Mouse (Mus musculus) lung, postnatal 4 days (tissue): ENCODE results near the gene Atf5.

Source experiments
- DNase-seq, 2 experiments: peaks; one replicate each; pipeline ENCODE4 v3.0.0; 2021

The Atf5 gene

DNA sequence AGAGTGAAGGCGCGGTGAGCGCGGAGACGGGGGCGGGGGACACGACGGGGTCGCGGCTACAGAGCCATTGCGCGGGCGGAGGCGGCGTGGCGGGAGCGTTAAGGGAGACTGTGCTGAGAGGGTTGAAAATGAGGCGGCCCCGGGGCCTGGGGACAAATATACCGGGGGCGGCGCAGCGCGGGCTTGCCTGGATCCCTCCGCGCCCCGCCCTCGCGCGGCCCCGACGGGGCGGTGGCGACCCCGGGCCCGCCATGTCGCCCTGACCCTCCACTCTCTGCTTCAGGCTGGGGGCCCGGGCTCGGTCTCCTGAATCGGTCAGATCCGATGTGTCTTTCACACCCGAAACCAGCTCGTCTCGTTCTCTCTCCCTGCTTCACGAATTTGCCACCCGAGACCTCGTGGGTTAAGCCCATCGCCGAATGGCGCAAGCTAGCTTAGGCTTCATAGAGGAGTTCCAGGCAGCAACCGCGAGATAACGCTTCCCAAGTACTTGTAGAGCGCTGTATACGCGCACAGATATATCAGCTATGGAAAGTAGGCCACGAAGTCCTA is at the start of gene Atf5:
Atf5 (minus strand) TSS at position 189 of the 552 bp plus-strand sequence.
- DNase-seq, result peak in 1 of 2 experiments; percentile 85

DNA sequence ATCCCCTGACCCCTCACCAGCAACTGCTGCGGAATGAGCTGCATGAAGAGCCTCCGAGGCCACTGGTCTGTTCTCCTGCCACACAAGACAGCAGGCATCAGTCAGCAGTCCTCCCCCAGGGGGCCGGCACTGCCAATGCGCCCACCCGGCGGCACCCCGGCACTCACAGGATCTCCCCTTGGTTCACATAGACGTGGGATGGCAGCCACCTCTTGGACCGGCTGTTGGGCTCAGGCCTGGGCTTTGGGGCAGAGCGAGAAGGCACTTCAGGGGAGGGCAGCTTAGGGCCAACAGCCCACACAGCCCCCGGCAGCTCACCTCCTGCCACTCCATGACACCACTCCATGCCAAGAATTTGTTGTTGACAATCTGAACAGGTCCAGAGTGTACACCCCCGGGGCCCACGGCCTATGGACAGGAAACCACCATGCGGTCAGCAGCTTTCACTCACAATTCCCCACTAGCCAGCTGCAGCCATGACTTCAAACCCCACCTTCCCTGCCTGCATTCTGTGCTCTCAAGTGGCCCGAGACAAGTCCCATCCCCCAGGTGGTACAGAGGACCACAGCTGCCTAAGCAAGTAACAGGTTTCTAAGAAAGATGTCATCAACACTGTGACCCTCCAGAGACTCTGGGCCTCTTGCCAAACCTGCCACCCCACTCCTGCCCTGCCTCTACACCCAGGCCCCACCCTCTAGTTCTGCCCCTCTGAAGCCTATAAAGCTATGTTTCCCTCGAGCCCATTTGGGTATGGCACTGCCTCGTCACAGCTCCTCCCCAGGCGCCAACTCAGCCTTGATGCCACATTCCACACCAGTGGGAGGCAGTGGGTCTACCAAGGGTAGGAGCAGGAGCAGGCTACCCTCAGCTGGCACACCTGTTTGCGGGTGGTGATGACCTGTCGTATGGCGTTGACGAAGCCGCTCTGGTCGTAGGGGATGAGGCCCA is 48.4 kb upstream of the Atf5 start:
- DNase-seq, result peak; percentile 59 to 74

DNA sequence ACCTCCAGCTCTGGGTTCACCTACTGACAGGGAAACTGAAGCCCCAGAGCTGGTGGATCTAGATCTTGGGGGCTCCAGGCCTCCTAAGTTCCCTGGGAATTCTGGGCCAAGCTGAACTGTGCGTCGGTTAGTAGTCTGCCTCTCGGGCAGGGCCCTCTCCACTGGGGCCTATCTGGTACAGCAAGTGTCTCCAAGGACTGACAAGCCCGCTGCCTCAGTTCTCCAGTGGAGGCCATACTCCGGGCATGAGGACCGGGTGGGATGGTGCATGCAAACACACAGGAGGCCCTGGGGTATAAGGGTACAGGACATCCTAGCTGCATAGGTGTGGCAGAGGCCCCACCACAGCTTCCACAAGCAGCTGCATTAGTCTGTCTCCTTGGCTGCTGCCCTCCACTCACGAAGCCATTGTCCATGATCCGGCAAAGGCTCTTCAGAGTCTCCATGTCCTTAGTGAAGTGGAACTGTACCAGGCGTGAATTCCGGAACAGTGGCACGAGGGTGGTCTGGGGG is 47.6 kb upstream of the Atf5 start:
- DNase-seq, result no peak

DNA sequence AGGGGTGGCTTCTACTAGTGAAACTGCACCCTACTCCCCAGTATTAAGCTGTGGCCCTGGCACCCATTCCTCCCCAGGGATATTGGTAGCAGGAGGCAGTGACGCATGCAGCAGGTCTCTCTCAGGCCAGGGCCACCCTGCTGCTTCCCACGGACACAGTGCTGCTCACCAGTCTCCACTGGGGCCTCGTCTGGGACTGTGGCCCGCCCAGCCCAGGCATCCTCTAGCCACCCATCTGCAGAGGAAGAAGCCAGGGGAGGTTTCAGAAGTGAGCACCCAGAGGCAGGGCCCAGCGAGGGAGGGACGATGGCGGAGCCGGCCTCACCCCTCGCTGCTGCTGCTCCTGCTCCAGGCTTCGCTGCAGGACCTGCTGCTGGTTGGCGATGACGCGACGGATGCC is 46.8 kb upstream of the Atf5 start:
- no peak for DNase-seq

DNA sequence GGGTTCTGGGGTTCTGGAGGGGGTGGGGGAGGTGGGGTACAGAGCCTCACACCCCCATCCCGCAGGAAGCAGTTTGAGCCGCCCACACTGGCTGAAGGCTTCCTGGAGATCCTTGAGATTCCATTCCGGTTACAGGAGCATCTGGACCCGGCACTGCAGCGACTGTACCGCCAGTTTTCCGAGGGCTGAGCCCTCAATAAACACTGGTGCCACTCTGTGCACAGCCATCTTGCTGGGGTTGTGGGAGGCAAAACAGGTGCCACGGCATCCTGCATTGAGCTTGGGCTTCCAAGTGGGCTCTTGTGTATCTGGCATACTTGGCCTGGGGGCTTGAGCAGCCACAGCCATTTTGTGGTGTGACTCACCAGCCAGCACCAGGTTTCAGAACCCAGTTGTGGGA is 46.0 kb upstream of the Atf5 start:
- no peak for DNase-seq

DNA sequence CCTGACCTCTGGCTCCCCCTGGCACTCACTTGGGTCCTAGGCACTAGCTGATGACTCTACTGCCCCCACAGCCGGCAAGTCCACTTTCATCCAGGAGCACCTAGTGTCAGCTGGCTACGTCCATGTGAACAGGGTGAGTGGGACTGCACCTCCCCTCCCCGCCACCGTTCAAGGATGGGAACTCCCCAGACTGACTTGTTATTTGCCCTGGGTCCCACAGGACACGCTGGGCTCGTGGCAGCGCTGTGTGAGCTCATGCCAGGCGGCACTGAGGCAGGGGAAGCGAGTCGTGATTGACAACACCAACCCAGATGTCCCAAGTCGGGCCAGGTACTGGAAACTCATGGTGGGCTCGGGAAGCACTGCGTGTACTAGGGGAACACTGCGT is 45.0 kb upstream of the Atf5 start:
- DNase-seq, result no peak

DNA sequence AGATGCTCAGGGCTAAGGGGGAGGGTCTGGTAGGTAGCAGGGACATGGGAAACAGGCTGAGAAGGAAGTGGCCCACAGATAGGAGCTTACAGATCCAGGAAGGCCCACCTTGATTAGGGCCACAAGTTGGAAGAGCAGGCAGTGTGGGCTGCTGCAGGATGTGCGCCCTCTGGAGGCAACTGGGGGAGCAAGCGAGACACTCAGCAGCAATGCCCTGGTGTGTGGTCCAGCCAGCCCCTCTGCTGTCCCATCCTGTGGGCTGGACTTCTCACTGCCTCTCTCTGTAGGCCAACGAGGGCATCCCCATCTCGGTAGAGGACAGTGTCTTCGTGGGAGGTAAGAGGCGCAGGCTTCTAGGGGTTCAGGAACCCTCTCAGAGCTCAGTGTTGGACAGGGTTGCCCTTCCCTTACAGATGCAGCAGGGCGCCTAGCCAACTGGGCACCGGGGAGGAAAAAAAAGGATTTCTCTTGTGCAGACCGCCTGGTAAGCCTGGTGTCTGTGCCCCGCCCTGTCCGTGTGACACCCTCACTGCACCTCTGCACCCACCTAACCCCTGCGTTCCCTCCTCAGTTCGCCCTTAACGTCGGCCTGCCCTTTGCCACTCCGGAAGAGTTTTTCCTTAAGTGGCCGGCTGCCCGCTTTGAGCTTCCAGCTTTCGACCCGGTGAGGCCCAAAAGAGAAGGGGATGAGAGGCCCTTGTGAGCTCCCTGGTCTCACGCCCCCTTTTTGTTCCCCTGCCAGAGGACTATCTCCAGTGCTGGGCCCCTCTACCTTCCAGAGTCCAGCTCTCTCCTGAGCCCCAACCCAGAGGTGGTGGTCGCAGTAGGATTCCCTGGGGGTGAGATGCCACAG is 44.3 kb upstream of the Atf5 start:
- peak; percentile 82 to 83 for DNase-seq

DNA sequence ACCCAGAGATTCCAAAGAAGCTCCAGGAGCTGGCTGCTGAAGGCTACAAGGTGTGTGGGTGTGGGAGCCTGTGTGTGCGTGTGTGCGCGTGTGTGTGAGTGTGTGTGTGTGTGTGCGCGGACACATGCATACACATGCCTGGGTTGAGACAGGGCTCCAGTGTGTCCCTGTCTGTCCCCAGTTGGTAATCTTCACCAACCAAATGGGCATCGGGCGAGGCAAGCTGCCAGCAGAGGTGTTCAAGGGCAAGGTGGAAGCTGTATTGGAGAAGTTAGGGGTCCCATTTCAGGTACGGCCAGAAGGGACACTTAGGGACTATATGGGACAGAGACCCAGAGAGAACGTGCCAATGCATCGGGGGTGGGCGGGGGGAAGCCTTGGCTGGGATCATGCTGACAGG is 43.4 kb upstream of the Atf5 start:
- no peak for DNase-seq

DNA sequence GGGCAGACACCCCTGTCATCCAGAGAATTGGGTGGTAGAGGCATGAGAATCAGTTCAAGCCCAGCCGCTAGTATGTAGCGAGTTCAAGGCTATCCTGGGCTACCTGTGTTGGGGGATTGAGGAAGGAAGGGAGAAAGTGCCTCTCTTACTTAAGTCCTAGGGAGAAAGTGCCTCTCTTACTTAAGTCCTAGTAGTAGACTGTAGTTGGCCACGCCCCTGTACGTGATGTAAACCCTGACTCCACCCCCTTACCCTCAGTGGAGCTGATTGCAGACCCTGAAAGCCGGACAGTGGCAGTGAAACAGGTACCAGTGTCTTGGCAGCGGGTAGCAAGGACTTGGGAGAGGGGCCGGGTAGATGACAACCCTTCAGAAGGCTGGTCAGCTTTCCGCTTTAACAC is 41.4 kb upstream of the Atf5 start:
- peak; percentile 57 to 64 for DNase-seq

DNA sequence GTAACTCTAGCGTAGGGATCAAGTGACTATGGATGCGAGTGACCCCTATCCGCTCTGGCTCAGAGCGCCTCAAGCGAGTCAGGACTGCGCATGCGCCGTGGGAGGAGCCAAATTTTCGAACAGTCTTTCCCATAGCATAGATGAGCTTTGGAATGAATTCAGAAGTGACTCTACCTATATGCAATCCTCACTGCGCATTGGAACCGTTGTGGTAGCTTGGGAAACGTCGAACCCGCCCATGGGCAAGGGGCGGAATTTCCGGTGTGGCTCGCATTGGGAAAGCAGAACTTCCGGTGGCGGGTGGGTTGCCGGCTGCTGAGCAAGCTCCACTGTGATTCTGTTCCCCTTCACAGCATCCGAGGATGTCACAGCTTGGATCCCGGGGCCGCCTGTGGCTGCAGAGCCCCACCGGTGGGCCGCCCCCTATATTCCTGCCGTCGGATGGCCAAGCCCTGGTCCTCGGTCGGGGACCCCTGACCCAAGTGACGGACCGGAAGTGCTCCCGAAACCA is 40.6 kb upstream of the Atf5 start, which contains the start of gene Pnkp:
Pnkp (plus strand) TSS at position 98 of the 511 bp plus-strand sequence.
- DNase-seq, result peak; percentile 91 to 92

DNA sequence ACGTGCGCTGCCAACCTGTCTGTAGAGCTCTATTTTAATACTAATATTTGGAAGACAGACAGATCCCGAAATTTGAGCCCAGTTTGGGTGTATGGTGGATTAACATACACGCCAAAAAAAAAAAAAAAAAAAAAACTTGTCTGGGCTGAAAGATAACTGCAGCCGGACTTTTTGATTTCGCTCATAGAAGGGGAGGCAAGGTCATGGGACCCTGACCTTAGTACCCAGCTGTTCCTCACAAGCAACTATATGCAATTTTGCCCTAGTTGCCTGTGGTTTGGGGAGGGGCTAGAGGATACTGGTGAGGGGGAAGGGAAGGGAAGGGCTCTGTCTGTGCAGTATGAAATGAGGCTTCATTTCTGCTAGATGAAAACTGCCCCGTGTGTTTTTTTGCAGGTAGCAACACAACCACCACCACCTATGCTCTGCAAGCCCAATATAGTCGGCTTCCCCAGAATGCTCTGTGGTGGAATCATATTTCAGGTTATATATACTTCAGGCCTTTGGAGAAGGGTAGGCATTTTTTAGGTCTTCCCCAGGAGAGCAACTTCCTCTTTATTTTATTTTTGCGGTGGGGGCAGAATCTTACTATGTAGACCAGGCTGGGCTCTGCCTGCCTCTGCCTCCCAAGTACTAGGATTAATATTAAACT is 39.9 kb upstream of the Atf5 start:
- DNase-seq, result no peak

DNA sequence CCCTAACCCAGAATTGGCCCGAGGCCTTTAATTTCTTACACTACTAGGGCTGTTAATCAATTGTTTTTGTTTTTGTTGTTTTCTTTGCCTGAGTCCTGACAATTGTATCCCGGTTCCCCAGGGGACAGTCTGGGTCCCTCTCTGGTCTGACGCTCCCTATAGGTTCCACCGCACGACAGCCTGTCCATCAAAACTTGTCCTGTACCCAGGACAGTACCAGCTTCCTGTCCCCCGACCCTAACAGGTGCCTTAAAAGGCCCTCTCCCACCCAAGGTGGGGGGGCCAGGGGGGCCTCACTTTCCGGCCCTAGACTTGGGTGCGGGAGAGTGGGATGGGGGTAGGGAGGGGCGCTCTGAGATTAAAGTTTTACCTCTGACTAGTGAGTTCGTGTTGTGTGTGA is 38.6 kb upstream of the Atf5 start:
- DNase-seq, result no peak

DNA sequence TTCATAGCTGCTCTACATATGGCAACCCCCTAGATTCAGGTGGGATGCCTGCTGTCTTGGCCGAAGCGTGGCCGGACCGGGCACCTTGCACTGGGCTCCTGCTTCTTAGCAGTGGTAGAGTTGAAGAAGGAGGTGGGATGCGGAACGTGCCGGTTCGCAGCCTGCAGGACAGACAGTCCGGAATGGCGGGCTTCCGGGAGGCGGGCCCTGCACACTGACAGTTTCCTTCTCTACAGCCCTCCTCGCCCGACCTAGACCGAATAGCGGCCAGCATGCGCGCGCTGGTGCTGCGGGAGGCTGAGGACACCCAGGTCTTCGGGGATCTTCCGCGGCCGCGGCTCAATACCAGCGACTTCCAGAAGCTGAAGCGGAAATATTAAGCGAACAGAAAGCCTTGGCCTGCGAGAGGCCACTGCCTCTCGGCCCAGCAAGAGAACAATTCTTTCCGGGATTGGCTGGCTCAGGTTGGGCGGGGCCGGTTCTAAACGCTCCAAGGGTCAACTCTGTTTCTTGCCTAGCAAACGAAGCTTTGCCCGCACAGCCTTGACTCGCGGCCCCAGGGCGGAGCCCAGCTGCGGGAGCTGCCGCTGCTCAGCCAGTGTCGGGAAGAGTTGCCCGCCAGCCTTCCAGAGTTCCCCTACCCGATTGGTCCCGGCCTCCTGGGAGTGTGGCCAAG is 38.0 kb upstream of the Atf5 start:
- peak; percentile 90 to 95 for DNase-seq

DNA sequence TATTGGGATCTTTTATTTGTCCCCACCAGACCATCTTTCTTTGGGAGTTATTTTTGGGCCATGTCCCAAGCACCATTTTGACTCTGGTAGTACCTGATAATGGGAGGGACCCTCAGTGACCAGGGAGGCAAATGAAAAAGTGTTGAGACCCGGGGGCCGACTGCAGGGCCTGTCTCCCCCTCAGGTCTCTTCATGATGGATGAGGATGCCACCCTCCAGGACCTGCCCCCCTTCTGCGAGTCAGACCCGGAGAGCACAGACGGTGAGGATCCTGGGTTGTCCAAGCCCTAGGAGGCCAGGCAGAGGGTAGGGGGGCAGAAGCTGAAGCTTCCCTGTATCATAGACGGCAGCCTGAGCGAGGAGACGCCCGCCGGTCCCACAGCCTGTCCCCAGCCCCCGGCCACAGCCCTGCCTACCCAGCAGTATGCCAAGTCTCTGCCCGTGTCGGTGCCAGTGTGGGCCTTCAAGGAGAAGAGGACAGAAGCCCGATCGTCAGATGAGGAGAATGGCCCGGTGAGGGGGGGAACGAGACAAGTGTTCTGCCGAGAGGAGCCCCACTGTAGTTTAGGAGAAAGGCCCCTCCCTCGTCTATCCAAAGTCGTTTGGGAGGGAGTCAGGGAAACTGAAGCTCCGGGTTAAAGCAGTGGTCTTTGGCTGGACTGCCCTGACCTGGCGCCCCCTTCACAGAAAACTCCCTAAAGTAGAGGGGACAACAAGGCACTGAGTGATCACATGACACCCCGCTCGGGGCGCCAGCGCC is 37.3 kb upstream of the Atf5 start:
- no peak for DNase-seq

DNA sequence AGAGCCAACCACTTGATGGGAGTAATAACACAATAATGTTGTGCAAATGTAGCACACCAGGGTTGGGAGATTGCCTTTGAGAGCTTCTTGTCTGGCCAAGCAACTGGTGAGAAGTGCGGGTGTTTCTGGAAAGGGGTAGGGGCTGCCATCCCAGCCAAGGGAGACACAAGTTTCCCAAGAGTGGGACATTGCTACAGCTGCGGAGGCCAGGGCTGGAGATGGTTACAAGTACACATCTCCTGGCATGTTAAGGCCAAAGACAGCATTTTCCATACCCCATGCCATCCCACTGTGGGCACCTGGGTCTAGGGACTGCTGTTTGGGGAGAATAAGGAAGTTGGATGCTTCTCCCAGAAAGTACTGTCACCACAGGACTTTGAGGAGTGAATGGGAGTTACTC is 36.6 kb upstream of the Atf5 start:
- no peak for DNase-seq

DNA sequence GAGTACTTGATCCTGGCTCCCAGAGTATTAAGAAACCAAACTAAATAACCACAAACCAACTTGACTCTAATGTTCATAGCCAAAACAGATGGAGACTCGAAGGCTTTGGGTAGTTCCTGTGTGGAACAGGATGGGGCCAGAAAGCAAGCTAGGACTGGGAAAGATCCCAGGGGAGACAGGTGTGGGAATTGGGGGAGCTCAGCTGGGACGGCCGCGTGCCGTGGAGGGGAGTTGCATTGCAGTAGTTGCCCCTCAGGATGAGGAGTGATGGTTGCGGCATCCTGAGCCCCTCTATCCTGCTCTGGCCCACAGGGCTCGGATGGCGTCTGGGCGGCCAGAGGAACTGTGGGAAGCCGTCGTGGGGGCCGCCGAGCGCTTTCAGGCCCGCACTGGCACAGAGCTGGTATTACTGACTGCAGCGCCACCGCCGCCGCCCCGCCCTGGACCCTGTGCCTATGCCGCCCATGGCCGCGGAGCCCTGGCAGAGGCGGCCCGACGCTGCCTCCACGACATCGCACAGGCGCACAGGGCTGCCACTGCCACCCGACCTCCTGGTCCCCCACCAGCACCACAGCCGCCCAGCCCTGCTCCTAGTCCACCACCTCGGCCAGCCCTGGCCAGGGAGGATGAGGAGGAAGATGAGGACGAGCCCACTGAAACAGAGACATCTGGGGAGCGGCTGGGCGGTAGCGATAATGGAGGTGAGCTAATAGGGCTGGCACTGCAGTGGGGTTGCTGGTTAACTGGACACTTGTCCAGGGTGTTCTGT is 36.0 kb upstream of the Atf5 start:
- no peak for DNase-seq

DNA sequence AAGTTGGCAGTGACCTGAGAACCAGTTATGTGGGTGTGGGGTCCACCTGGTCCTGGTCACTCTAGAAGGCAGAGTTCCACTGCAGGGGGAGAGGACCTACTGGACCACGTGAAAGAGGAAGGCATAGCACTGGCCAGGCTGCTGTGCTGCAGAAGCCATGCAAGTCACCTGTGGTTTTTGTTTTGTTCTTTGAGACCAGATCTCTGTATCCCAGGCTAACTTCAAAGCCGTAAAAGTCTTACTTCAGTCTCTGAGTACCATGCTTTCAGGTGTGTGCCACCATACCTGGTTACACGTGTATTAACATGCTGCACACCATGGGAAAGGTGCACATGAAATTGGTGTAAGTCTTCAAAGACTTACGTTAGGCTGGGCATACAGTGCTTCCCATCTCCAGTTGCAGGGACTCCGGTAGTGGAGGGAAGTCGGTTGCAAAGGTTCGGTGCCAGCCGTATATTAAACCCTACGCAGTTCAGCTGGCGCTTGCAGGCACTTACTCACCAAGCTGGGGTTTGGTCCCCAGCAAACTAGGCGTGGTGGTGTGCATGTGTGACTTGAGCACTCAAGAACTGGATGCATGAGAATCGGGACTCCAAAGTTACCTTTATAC is 35.3 kb upstream of the Atf5 start:
- no peak for DNase-seq

DNA sequence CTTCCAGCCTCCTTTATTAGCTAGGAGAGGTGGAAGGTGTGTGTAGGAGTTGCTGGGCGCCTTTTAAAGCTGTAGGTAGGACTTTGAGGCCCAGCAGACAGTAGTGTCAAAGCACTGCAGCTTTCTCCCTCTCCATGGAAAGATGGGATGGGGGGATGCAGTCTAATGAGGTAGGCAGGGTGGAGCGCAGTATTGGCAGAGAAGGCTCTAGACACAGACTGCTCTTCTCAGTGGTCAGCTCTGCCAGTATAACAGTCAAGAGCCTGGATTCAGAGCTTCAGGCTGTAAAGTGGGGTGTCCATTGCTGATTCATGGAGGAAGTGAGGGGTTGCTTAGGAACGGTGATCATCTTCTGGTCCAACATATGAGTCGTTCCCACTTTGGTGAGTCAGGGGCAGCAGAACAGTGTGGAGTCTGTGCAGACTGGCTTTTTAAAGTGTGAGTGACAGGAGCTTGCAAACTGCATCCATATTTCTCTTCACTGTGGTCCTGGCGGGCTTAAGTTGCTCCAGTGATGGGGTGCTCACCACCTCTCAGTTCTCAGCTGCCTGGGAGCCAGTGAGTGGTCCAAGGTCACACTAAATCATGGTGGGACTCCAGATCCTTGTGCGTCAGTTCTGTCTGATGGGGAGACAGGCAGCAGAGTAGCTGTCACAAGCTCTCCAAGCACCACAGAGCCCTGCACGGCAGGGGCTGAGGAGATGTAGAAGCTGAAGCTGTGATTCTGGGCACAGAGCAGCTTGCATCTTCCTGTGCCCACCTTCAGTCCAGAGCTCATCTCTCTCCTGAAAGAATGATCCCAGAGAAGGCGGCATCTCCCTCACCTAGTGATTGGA is 34.5 kb upstream of the Atf5 start:
- DNase-seq, result no peak

DNA sequence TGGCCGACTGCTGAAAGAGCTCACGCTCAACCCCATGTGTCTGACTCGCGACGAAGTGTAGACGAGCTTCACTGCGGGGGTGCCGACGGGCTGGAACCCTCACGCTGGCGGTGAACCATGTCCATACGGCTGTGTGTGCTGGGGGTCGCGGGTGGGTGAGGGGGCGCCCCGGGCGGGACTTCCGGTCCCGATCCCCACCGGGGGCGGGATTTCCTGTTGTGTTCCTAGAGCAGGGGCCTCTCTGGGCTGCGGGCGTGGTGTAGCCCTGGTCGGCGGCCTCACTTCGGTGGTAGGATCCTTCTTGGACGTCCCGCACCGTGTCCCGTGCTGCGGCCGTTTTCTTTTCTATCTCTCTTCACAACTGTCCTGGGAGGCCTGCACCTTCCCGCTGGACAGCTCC is 33.7 kb upstream of the Atf5 start:
- peak; percentile 83 to 86 for DNase-seq
